Mouse (Mus musculus) midbrain, embryonic 15.5 days (tissue): ENCODE measurements around the gene Psors1c2. TPM values are rescaled to one million over a fixed set of nuclear protein-coding genes. Genes with fewer than 3 reads are reported as not detected.

Source experiments
- ATAC-seq: fragments of 200-750 bp; cut with Nextera tagmentation; replicated peaks from 2 replicates; pipeline ENCODE4 v1.8.0; 2017; ENCODE audit warnings: moderate TSS enrichment
- H3K27ac ChIP-seq: fragments of 300-500 bp; sonication (generic); 2 replicates; pipeline ENCODE4 v1.5.1; 2015; ENCODE audit warnings: mild to moderate bottlenecking, inconsistent platforms
- H3K27me3 ChIP-seq: fragments of 300-500 bp; sonication (generic); replicated peaks from 2 replicates; pipeline ENCODE4 v1.6.1; 2015; ENCODE audit warnings: inconsistent platforms
- H3K36me3 ChIP-seq: fragments of 300-500 bp; sonication (generic); replicated peaks from 2 replicates; pipeline ENCODE4 v1.6.1; 2015; ENCODE audit warnings: inconsistent platforms
- H3K4me1 ChIP-seq: fragments of 300-500 bp; sonication (generic); 2 replicates; pipeline ENCODE4 v1.6.1; 2015; ENCODE audit warnings: inconsistent platforms
- H3K4me2 ChIP-seq: fragments of 300-500 bp; sonication (generic); 2 replicates; pipeline ENCODE4 v1.6.1; 2015; ENCODE audit warnings: inconsistent platforms, mild to moderate bottlenecking, moderate library complexity
- H3K4me3 ChIP-seq: fragments of 300-500 bp; sonication (generic); 2 replicates; pipeline ENCODE4 v1.5.1; 2015; ENCODE audit warnings: mild to moderate bottlenecking, inconsistent platforms
- H3K9ac ChIP-seq: fragments of 300-500 bp; sonication (generic); 2 replicates; pipeline ENCODE4 v1.6.1; 2015; ENCODE audit warnings: mild to moderate bottlenecking, inconsistent platforms
- H3K9me3 ChIP-seq: fragments of 300-500 bp; sonication (generic); 2 replicates; pipeline ENCODE4 v1.6.1; 2016; ENCODE audit warnings: inconsistent platforms
- WGBS: fragments of 180-500 bp; shearing (Covaris S2); methylation state at CpG from one replicate; pipeline ENCODE4 v1.1.7; 2015; ENCODE audit warnings: mixed read lengths; 5-methylcytosine and 5-hydroxymethylcytosine counted together
- polyA plus RNA-seq: library from polyadenylated mRNA; unstranded; fragments of >200 nt; fragmentation: Nextera tagmentation; extraction: Ambion mirVana; gene quantifications from 2 replicates; pipeline ENCODE4 v1.2.1, GENCODE M21; 2015

Psors1c2 gene
- polyA plus RNA-seq: 0.56 and 0.96 TPM in 2 replicates

DNA sequence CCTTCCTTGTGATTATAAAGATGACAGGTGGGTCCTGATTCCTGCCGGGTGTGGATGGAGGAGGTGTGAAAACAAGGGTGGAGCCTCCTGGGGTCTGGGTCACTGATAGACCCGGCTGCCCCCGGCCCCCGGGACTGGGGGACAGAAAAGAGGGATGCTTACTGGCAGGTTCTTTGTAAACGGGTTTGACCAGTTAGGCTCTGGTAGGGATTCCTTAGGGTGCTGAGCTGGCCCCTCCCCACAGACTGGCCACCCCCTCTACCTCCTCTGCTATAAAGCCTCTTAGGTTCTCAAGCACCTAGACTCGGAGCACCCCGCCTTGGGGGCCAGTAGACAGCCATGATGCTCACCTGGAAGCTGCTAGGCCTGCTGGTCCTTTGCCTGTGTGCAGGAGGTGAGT lies at the start of gene Psors1c2:
Psors1c2 (plus strand) TSS at position 301 of the 400 bp plus-strand sequence.
- Histone ChIP-seq H3K4me1 (peaks cover 3% of the 10 kb centered on the region; the same call in 1 of the 2 replicates), H3K4me3 (no peak within 1 kb of the TSS), H3K36me3 (no peaks in the 10 kb centered on the region), H3K9me3 (no peaks in the 10 kb centered on the region), H3K9ac (no peak within 1 kb of the TSS), H3K27me3 (no peaks in the 10 kb centered on the region), H3K27ac (no peak within 1 kb of the TSS), H3K4me2 (no peak within 1 kb of the TSS)
- WGBS: 54% methylated on average over 7 of the region's 7 CpGs
- no peak for ATAC-seq

DNA sequence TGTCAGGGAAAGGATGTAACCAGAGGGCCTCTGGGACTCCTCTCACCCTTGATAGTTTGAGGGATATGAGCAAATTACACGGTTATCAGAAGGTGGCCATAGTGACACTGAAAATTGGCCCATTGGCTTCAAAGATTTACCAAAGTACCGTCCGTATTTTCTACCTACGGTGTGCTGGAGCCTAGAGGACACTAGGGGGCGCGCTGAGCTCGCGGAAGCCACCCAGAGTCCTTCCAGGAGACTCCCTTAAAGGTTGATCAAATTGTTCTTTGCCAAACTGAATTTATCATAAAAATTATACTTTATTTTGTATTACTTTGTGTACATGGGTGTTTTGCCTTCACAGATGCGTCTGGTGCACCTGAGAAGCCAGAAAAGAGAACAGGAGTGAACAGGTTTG lies 48.9 kb upstream of the Psors1c2 start:
- no peaks in the 10 kb centered on the region for H3K9me3 ChIP-seq
- no peaks in the 10 kb centered on the region for H3K4me1 ChIP-seq
- no peak overlapping the region for H3K4me2 ChIP-seq
- H3K9ac ChIP-seq: no peak overlapping the region
- H3K27me3 ChIP-seq: no peaks in the 10 kb centered on the region
- no peak overlapping the region for H3K27ac ChIP-seq
- WGBS: 2% methylated on average over 9 of the region's 9 CpGs
- H3K4me3 ChIP-seq: no peak overlapping the region
- no peak for ATAC-seq
- no peaks in the 10 kb centered on the region for H3K36me3 ChIP-seq

DNA sequence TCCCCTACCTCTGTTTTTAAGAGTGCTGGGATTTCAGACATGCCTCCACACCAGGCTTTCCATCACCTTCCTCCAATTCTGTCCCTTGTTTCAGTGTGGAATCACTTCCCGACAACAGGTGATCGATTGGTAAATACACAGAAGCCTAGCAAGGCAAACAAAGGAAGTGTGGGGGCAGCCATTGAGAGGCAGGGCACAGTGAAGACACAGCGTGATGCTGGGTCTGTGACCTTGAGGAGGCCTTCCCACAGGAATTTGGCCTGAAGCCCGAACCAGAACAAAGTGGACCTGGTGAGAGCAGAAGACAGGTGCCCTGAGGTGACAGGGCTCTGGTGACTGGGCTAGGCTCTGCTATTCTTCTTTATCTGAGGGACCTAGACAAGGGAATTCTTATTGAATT lies 47.3 kb upstream of the Psors1c2 start:
- Histone ChIP-seq H3K4me2 (no peak overlapping the region), H3K27ac (no peak overlapping the region), H3K27me3 (no peaks in the 10 kb centered on the region), H3K9me3 (no peaks in the 10 kb centered on the region), H3K4me3 (no peak overlapping the region), H3K4me1 (no peaks in the 10 kb centered on the region), H3K9ac (no peak overlapping the region), H3K36me3 (no peaks in the 10 kb centered on the region)
- ATAC-seq: no peak
- 43% methylated on average over 4 of the region's 4 CpGs for WGBS

DNA sequence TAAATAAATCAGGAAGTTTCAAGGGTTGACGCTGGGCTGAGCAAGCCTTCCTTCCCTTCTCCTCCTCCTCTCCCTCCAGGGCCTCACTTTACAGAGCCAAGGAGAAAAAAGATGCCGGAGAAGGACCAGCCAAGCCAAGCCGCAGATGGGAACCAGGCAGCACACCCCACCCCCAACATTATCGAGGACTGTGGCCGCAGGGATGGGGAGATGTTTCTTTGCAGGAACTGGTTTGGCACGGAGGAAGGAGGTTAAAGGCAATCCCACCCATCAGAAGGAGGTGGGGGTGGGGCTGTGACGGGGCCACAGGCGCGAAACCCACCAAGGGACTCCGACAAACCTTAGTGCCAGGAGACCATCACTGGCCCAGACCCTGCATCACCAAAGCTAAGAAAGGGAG lies 46.3 kb upstream of the Psors1c2 start:
- H3K4me3 ChIP-seq: no peak overlapping the region
- WGBS: 61% methylated on average over 10 of the region's 10 CpGs

DNA sequence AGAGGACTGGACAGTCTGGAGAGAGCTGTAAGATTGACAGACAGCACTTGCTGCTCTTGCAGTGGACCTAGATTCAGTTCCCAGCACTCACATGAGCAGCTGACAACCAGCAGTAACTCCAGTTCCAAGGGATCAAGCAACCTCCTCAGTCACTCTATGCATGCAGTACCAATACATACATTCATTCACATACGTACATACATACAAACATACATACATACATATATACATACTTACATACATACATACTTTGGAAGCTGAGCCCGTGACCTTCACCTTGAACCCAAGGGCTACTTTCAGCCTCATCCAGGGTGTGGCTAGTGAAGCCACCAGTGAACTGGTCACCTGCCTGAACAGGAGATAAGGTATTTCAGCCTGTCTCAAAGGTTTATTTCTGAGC lies 45.0 kb upstream of the Psors1c2 start:
- no peak for ATAC-seq
- Histone ChIP-seq H3K4me1 (no peaks in the 10 kb centered on the region), H3K27me3 (no peaks in the 10 kb centered on the region), H3K9me3 (no peaks in the 10 kb centered on the region), H3K27ac (no peak overlapping the region), H3K9ac (no peak overlapping the region), H3K4me3 (no peak overlapping the region), H3K36me3 (no peaks in the 10 kb centered on the region), H3K4me2 (no peak overlapping the region)
- WGBS: 92% methylated on average over 2 of the region's 2 CpGs

More for the DNA sequence above, 46.3 kb upstream of the Psors1c2 start:
- no peak for ATAC-seq
- Histone ChIP-seq H3K27me3 (no peaks in the 10 kb centered on the region), H3K27ac (no peak overlapping the region), H3K36me3 (no peaks in the 10 kb centered on the region), H3K9me3 (no peaks in the 10 kb centered on the region), H3K4me2 (no peak overlapping the region), H3K4me1 (no peaks in the 10 kb centered on the region), H3K9ac (no peak overlapping the region)

DNA sequence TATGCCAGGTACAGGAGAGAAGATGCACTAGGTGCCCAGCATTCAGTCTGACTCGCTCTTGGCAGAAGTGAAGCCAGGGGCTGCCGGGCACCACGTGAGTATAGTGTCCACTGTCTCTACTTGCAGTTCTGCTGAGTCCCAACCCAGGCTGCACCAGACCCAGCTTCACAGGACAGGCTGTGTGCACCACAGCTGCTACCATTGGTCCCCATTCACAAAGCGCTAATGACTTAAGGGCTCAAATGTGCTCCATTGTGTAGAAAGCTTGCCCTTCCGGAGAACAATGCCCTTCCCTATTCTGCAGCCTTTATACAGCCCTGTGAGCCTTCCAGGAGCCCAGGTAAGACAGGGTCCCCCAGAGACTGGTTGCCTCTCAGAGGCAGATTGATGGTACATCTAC lies 42.7 kb upstream of the Psors1c2 start:
- no peaks in the 10 kb centered on the region for H3K4me1 ChIP-seq
- H3K4me2 ChIP-seq: no peak overlapping the region
- no peak for ATAC-seq
- H3K9me3 ChIP-seq: no peaks in the 10 kb centered on the region
- no peak overlapping the region for H3K4me3 ChIP-seq
- H3K36me3 ChIP-seq: no peaks in the 10 kb centered on the region
- WGBS: 47% methylated on average over 5 of the region's 5 CpGs
- H3K27me3 ChIP-seq: no peaks in the 10 kb centered on the region
- H3K27ac ChIP-seq: no peak overlapping the region
- H3K9ac ChIP-seq: no peak overlapping the region

DNA sequence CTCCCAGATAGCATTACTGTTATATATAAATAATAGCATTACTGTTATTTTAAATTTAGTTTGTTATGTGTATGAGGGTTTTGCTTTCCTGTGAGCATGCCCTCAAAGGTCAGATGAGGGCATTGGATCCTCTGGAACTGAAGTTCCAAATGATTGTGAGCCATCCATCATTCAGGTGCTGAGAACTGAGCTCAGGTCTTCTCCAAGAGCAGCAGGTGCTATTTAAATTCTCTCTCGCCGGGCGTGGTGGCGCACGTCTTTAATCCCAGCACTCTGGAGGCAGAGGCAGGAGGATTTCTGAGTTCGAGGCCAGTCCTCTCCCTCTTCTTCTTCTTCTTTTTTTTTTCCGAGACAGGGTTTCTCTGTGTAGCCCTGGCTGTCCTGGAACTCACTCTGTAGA lies 35.9 kb upstream of the Psors1c2 start:
- no peak for ATAC-seq
- Histone ChIP-seq H3K36me3 (no peaks in the 10 kb centered on the region), H3K27ac (no peak overlapping the region), H3K27me3 (no peaks in the 10 kb centered on the region), H3K4me1 (no peaks in the 10 kb centered on the region), H3K4me3 (no peak overlapping the region), H3K9ac (no peak overlapping the region), H3K9me3 (no peaks in the 10 kb centered on the region), H3K4me2 (no peak overlapping the region)
- 95% methylated on average over 7 of the region's 7 CpGs for WGBS

DNA sequence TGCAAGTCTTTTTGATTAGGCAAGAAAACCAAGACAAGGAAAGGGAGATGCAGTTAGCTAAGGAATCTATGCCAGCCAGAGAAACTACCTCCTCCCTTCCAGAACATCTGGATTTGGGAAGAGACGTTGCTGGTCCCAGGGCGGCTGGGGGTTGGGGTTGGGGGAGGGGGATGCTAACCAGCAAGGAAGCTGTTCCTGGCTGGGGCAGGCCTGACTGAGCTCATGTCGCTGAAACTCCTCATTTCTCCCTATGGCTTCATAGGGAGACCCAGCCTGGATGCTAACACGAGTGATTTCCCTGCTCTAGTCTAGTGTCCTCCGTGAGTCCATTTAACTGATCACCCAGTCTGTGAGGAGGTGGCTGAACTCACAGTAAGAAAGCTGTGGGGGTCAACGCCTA lies 30.8 kb upstream of the Psors1c2 start:
- Histone ChIP-seq H3K4me1 (no peaks in the 10 kb centered on the region), H3K27ac (no peak overlapping the region), H3K36me3 (no peaks in the 10 kb centered on the region), H3K27me3 (peaks cover 13% of the 10 kb centered on the region), H3K9me3 (no peaks in the 10 kb centered on the region), H3K4me3 (no peak overlapping the region), H3K4me2 (no peak overlapping the region), H3K9ac (no peak overlapping the region)
- no peak for ATAC-seq
- 3% methylated on average over 6 of the region's 6 CpGs for WGBS

DNA sequence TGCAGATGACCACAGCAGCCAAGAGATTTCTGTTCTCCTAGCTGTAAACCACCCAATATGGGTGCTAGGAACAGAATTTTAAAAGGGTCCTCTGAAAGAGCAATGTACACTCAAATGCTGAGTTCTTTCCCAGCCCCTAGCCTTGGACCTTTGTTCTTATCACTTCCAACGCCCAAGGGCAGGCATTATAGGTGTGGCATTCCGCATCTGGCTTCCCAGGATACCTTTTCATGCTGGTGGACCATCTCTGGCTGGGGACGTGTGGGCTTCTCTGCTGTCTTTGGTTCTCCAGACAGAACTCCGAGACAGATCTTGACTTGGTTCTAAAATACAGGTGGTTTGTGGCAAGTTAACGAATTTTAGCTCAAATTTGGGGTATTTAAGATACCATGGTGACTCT lies 30.2 kb upstream of the Psors1c2 start:
- Histone ChIP-seq H3K4me3 (no peak overlapping the region), H3K9ac (no peak overlapping the region), H3K27me3 (peaks cover 17% of the 10 kb centered on the region), H3K36me3 (no peaks in the 10 kb centered on the region), H3K9me3 (no peaks in the 10 kb centered on the region), H3K4me1 (no peaks in the 10 kb centered on the region), H3K27ac (no peak overlapping the region), H3K4me2 (no peak overlapping the region)
- 42% methylated on average over 5 of the region's 5 CpGs for WGBS
- no peak for ATAC-seq

DNA sequence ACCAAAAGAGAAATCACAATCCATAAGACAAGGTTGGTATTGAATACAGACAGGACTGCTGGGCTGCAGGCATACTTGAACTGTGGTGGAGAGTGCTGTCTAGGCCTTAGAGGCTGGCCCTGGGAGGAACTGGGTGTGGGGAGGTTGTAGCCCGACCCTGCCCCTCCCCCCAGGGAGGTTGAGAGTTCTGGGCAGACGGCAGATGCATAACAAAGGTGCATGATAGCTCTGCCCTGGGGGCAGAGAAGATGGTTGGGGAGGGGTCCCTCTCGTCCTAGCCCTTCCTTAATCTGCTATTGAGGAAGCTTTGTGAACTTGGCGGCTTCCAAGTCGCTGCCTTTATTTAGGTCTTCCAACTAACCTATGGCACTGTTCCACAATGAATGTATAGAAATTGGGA lies 29.2 kb upstream of the Psors1c2 start:
- no peak overlapping the region for H3K27ac ChIP-seq
- no peak overlapping the region for H3K4me2 ChIP-seq
- peaks cover 20% of the 10 kb centered on the region for H3K27me3 ChIP-seq
- no peak overlapping the region for H3K9ac ChIP-seq
- ATAC-seq: no peak
- WGBS: 16% methylated on average over 5 of the region's 5 CpGs
- no peaks in the 10 kb centered on the region for H3K36me3 ChIP-seq
- H3K4me1 ChIP-seq: no peaks in the 10 kb centered on the region
- no peaks in the 10 kb centered on the region for H3K9me3 ChIP-seq
- H3K4me3 ChIP-seq: no peak overlapping the region

DNA sequence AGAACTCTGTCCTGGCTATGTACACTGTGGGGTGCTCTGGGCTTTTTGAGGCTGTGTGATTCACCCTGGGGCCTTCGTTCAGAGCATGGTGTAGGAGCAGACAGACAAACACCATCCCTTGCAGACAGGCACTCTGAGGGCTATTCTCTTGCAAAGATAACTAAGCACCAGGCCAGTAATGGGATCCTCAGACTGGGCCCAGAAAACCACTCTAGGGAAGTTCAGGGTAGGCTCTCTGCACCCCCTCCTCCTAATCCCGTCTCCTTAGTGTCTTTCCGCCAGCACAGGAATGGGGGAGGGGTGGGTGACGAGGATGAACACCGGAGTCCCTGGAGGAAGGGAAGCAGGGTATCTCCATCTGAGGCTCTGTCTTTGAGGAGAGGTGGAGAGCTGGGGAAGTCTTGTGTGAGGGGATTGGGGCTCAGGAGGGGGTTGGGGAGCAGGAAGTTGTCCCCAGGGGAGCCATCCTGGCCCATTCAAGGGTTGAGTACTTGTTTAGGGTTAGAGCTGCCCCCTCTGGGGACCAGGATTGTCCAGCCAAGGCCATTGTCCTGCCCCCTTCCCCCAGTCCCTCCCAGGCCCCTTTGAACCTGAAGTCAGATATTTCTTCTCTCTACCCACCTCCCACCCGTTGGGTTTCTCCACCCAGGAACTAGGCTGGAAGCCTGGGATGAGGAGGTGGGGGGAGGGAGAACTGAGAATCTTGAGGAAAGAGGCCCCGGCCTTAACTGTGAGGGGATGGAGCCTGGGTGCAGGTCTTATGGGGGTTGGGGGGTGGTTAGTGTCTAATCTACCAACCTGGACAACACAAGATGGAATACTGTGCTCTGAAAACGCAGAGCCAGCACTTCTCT lies 28.1 kb upstream of the Psors1c2 start:
- H3K27ac ChIP-seq: no peak overlapping the region
- no peak overlapping the region for H3K9ac ChIP-seq
- H3K4me2 ChIP-seq: no peak overlapping the region
- no peaks in the 10 kb centered on the region for H3K9me3 ChIP-seq
- peaks cover 20% of the 10 kb centered on the region for H3K27me3 ChIP-seq
- H3K4me1 ChIP-seq: no peaks in the 10 kb centered on the region
- no peak overlapping the region for H3K4me3 ChIP-seq
- 12% methylated on average over 8 of the region's 8 CpGs for WGBS
- H3K36me3 ChIP-seq: no peaks in the 10 kb centered on the region
- ATAC-seq: no peak

DNA sequence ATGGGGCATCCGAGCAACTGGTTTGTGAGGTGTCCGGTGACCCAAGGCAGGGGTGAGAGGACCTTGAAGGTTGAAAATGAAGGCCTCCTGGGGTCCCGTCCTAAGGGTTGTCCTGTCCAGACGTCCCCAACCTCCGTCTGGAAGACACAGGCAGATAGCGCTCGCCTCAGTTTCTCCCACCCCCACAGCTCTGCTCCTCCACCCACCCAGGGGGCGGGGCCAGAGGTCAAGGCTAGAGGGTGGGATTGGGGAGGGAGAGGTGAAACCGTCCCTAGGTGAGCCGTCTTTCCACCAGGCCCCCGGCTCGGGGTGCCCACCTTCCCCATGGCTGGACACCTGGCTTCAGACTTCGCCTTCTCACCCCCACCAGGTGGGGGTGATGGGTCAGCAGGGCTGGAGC lies 27.2 kb upstream of the Psors1c2 start, which contains the start of gene Pou5f1:
Pou5f1 (plus strand) TSS at position 243 of the 400 bp plus-strand sequence.
- no peak for ATAC-seq
- no peak within 1 kb of the TSS for H3K27ac ChIP-seq
- no peaks in the 10 kb centered on the region for H3K36me3 ChIP-seq
- no peaks in the 10 kb centered on the region for H3K4me1 ChIP-seq
- H3K4me3 ChIP-seq: no peak within 1 kb of the TSS
- no peaks in the 10 kb centered on the region for H3K9me3 ChIP-seq
- no peak within 1 kb of the TSS for H3K4me2 ChIP-seq
- peaks cover 20% of the 10 kb centered on the region for H3K27me3 ChIP-seq
- no peak within 1 kb of the TSS for H3K9ac ChIP-seq
- 30% methylated on average over 13 of the region's 13 CpGs for WGBS

DNA sequence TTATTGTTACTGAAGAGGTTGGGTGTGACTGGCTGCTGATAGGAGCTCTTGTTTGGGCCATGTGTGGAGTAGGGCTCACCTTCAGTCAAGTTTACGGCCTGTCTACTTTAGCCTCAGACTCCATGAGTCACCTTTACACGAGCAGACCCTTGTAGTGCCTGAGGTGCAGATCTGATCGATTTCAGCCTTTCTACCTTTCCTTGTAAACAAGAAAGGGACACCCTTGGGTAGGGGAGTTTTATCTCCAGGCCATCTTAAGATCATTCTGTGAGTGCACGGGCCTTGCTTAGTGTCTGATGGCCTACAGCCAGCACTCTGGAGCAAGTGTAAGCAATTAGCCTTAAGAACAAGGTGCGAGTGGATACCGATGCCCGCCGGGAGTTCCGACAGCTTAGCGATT lies 26.1 kb upstream of the Psors1c2 start:
- H3K4me2 ChIP-seq: no peak overlapping the region
- peaks cover 20% of the 10 kb centered on the region for H3K27me3 ChIP-seq
- 17% methylated on average over 10 of the region's 10 CpGs for WGBS
- H3K27ac ChIP-seq: no peak overlapping the region
- H3K36me3 ChIP-seq: no peaks in the 10 kb centered on the region
- ATAC-seq: no peak
- H3K4me3 ChIP-seq: no peak overlapping the region
- no peaks in the 10 kb centered on the region for H3K9me3 ChIP-seq
- no peak overlapping the region for H3K9ac ChIP-seq
- H3K4me1 ChIP-seq: no peaks in the 10 kb centered on the region
